8 mouse cellular contexts compared by ENCODE assay signal in the genomic region with DNA sequence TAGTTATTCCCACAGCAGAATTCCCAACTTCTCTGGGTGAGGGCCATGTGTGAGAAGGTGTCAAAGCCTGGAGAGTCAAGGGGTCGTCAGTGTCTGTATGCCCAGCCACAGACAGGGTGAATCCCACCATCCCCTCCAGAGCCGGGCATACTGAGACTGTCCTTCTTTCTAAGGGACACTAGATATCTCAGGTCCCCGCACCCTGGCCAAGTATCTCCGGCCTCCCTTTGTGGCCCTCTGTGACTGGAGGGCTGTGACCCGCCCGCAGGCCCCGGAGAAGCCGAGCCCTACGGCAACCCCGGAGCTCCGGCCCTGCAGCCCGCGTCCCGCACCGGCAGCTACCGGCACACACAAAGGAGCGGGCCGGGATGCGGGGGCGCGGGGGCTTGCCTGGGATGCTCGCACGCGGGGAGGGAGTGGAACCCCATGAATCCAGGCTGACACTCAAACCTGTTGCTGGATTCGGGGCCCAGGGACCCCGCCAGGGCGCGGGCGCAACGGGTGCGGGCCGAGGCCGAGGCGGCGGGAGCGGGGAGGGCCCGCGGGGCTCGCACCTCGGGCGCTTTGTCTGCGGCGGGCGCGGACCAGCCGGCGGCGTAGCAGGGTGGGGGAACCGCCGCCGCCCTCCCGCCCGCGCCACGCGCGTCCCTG. TPM values are rescaled to one million over a fixed set of nuclear protein-coding genes. Genes with fewer than 3 reads are reported as not detected.
A peak's percentile ranks its signal among the peaks of the same experiment; 100 is the strongest.
DNase-seq lines count a peak whose midpoint lies in the region; ATAC-seq and TF ChIP-seq lines count a peak whose summit lies in the region.

No protein-coding gene starts in this region.

- H3K27me3 ChIP-seq in heart, postnatal 0 days (ENCODE audit: control insufficient read depth, insufficient read depth, low read length): no peaks in the 10 kb centered on the region
- peaks cover 34% of the 10 kb centered on the region for H3K27me3 ChIP-seq in liver, embryonic 12.5 days (replicated peaks)
- no peaks in the 10 kb centered on the region for H3K27me3 ChIP-seq in neural tube, embryonic 15.5 days (replicated peaks)

- H3K9me3 ChIP-seq in heart, postnatal 0 days (replicated peaks; ENCODE audit: control insufficient read depth, low read length): no peaks in the 10 kb centered on the region
- no peaks in the 10 kb centered on the region for H3K9me3 ChIP-seq in liver, embryonic 12.5 days (replicated peaks)
- no peaks in the 10 kb centered on the region for H3K9me3 ChIP-seq in neural tube, embryonic 15.5 days (replicated peaks)

- TF ChIP-seq EP300 in heart, postnatal 0 days (IDR thresholded peaks at IDR 0.05; ENCODE audit: low read depth): no peak

- 2% methylated on average over 35 of the region's 57 CpGs for WGBS in heart, postnatal 0 days
- WGBS in liver, embryonic 12.5 days (ENCODE audit: insufficient replicate concordance): 2% methylated on average over 45 of the region's 57 CpGs
- 1% methylated on average over 48 of the region's 57 CpGs for WGBS in neural tube, embryonic 15.5 days

- H3K27ac ChIP-seq in cortical plate, adult 2 months (ENCODE audit: insufficient read depth, low read length): 0 out of 2 replicates have a peak overlapping the region, but pooled peaks have one; percentile 60
- H3K27ac ChIP-seq in heart, postnatal 0 days (ENCODE audit: low read depth): peak overlapping the region; percentile 79
- no peak overlapping the region for H3K27ac ChIP-seq in liver, embryonic 12.5 days
- peak overlapping the region; percentile 86 for H3K27ac ChIP-seq in neural tube, embryonic 15.5 days (replicated peaks)

- no peak for TF ChIP-seq POLR2A in cortical plate, adult 2 months (IDR thresholded peaks at IDR 0.05; ENCODE audit: extremely low read depth, insufficient read depth, low read length)

- peak overlapping the region; percentile 93 for H3K9ac ChIP-seq in heart, postnatal 0 days (replicated peaks; ENCODE audit: low read depth, low read length)
- peak overlapping the region; percentile 68 for H3K9ac ChIP-seq in liver, embryonic 12.5 days
- peak overlapping the region; percentile 99 for H3K9ac ChIP-seq in neural tube, embryonic 15.5 days (replicated peaks)

- peaks cover 6% of the 10 kb centered on the region for H3K4me1 ChIP-seq in cortical plate, adult 2 months (ENCODE audit: control insufficient read depth, insufficient read depth, low read length)
- H3K4me1 ChIP-seq in heart, postnatal 0 days (ENCODE audit: control insufficient read depth, insufficient read depth): peaks cover 10% of the 10 kb centered on the region; the same call in 1 of the 2 replicates
- peaks cover 5% of the 10 kb centered on the region for H3K4me1 ChIP-seq in liver, embryonic 12.5 days
- H3K4me1 ChIP-seq in neural tube, embryonic 15.5 days: peaks cover 17% of the 10 kb centered on the region

- intact Hi-C loops in left cerebral cortex, postnatal 36 days (cut with DNase I): loop anchor here (5.0 kb wide), 1 partner anchor 37 kb away; no protein-coding TSS in a partner anchor

- ATAC-seq in heart, postnatal 0 days (ENCODE audit: insufficient read depth, low read depth): peak; percentile 54
- peak; percentile 11; the same call in 1 of the 2 replicates for ATAC-seq in liver, embryonic 12.5 days
- ATAC-seq in neural tube, embryonic 15.5 days (ENCODE audit: low FRiP score): peak; percentile 78

- no peaks in the 10 kb centered on the region for H3K36me3 ChIP-seq in heart, postnatal 0 days (replicated peaks; ENCODE audit: control insufficient read depth, insufficient read depth, low read length)
- H3K36me3 ChIP-seq in liver, embryonic 12.5 days: no peaks in the 10 kb centered on the region
- H3K36me3 ChIP-seq in neural tube, embryonic 15.5 days: no peaks in the 10 kb centered on the region

- H3K4me3 ChIP-seq in cortical plate, adult 2 months (ENCODE audit: insufficient read depth, low read length): peak overlapping the region; percentile 70
- peak overlapping the region; percentile 72 for H3K4me3 ChIP-seq in heart, postnatal 0 days (ENCODE audit: low read depth, low read length)
- peak overlapping the region; percentile 63 for H3K4me3 ChIP-seq in liver, embryonic 12.5 days
- peak overlapping the region; percentile 96 for H3K4me3 ChIP-seq in neural tube, embryonic 15.5 days (replicated peaks)

- DNase-seq in left cerebral cortex, postnatal 36 days (ENCODE audit: low spot score in 2 of 2): peak; percentile 49 to 74
- DNase-seq in left cerebral cortex, adult 11 months (ENCODE audit: low spot score): no peak
- peak; percentile 42 for DNase-seq in ZHBTc4 (ENCODE audit: low read depth, low spot score)
- DNase-seq in heart, postnatal 0 days (ENCODE audit: low spot score): no peak
- no peak for DNase-seq in c-Kit-positive CD71-positive TER-119-positive erythroid progenitor cells, embryonic 14.5 days (ENCODE audit: low spot score)

- no peak for TF ChIP-seq CTCF in cortical plate, adult 2 months (IDR thresholded peaks at IDR 0.05; ENCODE audit: extremely low read depth, insufficient read depth, low read length)
- no peak for TF ChIP-seq CTCF in heart, postnatal 0 days (IDR thresholded peaks at IDR 0.05; ENCODE audit: low read depth)

- peak overlapping the region; percentile 94 for H3K4me2 ChIP-seq in heart, postnatal 0 days (ENCODE audit: low read depth, low read length)
- H3K4me2 ChIP-seq in liver, embryonic 12.5 days: peak overlapping the region; percentile 89
- H3K4me2 ChIP-seq in neural tube, embryonic 15.5 days: peak overlapping the region; percentile 65

RNA-seq across cellular contexts. Expression of a gene that starts 0.4 kb away (rescaled TPM):
- total RNA-seq in left cerebral cortex, postnatal 36 days (2021): 10 to 100 TPM; 59.5 to 60.0 TPM
- polyA plus RNA-seq in cortical plate, adult 2 months (2012; rRNA removed): 28.9 and 29.2 TPM in 2 replicates
- total RNA-seq in heart, postnatal 0 days (2014; rRNA removed; ENCODE audit: low replicate concordance): 9.2 and 9.8 TPM in 2 replicates
- 8.6 and 9.7 TPM in 2 replicates for polyA plus RNA-seq in heart, postnatal 0 days (2015; fragmentation: Nextera tagmentation; extraction: Ambion mirVana)
- polyA plus RNA-seq in liver, embryonic 12.5 days (2016; fragmentation: Nextera tagmentation; extraction: Ambion mirVana): 1.6 and 2.3 TPM in 2 replicates
- 22.6 and 26.3 TPM in 2 replicates for polyA plus RNA-seq in neural tube, embryonic 15.5 days (2015; fragmentation: Nextera tagmentation; extraction: Ambion mirVana)

Comparison
In these comparisons a context has a peak if more than half of its experiments do, and no peak if none do; other contexts are left out.
1. DNase-seq: peak in left cerebral cortex, postnatal 36 days (2 of 2) and ZHBTc4 (single experiment); none in left cerebral cortex, adult 11 months (single experiment), heart, postnatal 0 days (single experiment) and c-Kit-positive CD71-positive TER-119-positive erythroid progenitor cells, embryonic 14.5 days (single experiment).
2. ATAC-seq: peak in every context shown above with its lines; median percentile 78 in neural tube, embryonic 15.5 days; 54 in heart, postnatal 0 days; 11 in liver, embryonic 12.5 days.
3. Peak in every context shown above with its lines, with median percentiles within 50 percentile points of each other: H3K4me3 ChIP-seq, H3K4me2 ChIP-seq and H3K9ac ChIP-seq.